Mouse (Mus musculus) thymus, postnatal 25 days (tissue): ENCODE measurements around the gene Mast3.

Source experiments
- DNase-seq: peaks from one replicate; pipeline ENCODE4 v3.0.0; 2022

The Mast3 gene

DNA sequence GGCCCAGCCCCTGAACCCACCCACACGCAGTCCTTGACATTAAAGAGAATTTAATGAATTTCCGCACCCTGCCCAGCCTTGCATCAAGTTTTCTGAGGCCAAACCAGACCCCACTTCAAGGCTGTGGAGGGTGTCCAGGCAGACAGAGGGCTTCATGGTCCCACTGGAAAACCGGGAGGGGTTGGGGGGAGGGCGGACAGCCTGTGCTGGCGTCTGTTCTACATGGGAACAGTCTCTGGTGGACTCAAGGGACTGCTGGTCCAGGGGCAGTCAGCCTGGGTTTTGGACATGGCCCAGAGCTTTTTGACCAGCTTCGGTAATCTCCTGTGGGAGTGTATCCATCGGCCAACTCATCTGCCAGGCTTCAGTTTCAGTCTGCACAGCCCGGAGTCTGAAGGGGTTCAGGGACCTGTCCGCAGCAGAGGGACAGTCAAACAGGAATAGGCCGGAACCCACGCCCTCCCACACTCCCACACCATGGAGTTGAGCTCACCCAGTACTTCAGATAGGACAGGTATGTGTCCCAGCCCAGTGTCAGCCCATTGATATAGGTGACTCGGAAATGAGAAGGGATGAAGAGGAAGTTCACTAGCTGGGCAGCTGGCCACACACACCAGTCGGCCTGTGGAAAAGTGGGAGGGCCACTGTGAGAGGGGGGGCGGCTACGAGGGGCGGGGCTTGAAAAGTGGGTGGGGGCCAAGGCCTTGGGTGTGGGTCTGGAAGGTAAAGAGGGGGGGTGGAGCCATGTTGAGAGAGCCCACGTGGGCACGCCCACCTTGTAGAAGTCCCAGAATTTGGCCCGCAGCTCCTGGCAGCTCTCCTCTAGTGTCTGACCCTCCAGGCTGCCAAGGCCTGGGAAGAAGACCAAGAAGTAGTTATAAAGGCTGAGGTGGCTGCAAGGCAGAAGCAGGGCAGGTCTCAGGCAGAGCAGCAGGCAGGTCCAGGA, 46.0 kb downstream of the Mast3 start:
- DNase-seq = no peak

DNA sequence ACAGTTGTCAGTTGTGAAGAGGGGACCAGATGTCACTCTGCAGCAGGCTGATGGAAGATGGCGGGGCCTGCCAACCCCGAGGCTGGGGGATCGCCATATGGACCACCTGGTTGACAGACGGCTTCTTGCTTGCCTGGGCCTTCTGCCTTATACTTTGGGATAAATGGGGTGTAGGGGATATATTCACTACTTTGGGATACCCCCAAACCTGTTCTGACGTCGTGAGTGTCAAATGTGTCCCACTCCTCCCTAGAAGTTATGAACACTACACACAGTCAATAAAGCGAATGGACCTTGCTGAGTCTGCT, 46.6 kb downstream of the Mast3 start:
- DNase-seq = no peak

DNA sequence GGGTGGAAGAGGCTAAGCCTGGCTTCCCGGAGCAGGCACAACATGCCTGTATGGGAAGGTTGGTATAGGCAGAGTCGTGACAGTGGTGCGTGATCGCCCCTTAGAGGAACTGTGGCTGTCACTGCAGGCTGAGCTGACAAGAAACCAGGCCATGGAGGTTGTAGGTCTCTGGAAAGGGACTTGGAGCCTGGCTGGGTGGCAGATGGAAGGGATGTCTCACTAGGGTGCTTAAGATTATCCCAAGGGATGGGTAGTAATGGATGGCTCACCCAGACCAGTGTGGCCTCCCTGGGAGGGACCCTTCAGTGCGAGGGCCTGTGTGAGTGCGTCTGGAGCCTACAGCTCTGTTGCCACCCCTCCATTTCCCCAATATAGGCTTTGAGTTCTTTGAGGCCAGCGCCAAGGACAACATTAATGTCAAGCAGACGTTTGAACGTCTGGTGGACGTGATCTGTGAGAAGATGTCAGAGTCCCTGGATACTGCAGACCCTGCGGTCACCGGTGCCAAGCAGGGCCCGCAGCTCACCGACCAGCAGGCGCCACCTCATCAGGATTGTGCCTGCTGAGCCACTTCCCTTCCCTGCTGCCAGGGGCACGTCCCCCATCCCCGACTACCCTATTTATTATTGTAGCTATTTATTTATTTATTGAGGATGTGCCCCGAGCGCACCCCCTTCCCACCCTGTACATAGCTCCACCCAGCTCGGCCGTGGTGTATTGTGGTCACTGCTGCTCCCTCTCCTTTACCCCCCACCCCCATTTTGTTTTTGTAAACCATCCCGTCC, 47.1 kb downstream of the Mast3 start:
- DNase-seq = no peak

DNA sequence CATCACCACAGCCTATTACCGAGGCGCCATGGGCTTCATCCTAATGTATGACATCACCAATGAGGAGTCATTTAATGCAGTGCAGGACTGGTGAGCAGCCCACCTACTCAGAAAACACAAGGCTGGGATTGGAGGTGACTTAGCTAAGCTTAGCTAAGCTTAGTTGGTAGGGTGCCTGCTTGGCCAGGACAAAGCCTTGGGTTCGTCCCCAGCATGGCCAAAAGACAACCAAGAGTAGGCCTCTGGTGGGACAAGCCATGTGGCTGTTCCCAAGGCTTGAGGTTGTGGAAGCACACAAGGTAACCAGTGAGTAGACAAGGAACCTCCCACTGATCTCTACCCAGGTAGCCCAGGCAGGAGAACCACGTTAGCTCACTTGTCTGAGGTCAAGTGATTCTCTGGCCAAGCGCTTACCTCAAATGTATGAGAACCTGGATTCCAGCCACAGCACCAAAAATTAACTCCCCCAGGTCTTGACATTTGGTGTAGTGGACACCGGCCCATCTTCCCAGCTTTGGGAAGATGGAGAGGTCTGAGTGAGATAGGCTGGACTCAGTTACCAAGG, 48.3 kb downstream of the Mast3 start:
- no peak for DNase-seq

DNA sequence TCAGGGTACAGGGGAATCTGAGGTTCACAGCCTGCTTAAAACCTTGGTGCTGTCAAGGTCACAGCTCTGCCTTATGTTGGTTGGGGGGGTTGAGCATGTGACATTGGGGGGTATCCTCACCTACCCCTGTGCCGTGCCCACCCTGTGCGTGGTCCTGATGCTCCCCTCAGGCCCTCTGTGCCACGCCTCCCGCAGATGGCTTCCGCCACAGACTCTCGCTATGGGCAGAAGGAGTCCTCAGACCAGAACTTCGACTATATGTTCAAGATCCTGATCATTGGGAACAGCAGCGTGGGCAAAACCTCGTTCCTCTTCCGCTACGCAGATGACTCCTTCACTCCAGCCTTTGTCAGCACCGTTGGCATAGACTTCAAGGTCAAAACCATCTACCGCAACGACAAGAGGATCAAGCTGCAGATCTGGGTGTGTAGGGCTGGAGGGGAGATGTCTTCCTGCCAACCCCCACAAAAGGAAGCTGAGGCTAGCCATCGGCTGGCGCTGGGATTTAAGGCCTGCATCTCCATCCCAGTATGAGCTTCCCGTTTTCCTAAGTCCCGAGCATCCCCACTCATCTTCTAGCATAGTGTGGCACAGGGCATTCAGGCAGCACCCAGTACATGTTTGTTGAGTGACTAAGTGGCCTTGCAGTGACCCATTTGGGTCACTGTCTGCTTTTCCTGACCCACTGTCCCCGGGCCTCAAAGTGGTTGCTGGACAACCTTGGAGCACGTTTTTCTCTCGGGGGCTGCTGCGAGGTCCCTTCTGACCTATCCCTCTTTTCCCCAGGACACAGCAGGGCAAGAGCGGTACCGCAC, 49.0 kb downstream of the Mast3 start:
- DNase-seq = no peak

DNA sequence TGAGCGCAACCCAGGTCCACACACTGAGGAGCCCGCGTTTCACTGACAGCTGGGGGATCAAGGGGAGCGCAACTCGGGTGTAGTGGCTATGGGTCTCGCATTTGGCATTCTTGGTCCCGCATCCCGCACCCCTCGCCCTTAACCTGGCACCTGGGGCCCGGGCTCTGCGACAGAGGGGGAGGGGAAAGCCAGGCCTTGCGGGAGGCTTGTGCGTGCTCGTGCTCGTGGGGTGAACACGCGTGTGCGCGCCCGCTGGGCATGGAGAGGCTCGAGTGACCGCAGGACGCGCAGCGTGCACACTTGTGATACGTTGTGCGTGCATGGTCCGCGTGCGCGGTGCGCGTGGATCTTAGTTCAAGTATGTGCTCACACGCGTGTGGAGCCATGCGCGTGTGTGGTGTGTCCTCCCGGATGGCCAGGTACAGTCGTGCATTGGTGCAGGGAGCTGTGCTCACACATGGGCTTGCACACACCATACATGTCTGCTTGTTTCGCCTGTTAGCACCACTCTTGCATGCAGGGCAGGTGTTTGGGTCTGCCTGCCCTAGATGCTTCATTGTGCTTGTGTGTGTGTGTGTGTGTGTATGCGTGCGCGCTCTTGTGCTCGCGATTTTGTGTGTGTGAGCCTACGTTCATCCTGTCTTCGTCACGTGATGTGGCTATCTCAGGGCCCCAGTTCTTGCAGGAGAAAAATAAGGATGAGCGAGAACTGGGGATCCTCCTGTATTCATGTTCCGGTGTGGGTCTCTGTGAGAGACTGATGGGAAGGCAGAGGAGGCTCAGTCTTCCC, 49.8 kb downstream of the Mast3 start:
- DNase-seq = no peak

DNA sequence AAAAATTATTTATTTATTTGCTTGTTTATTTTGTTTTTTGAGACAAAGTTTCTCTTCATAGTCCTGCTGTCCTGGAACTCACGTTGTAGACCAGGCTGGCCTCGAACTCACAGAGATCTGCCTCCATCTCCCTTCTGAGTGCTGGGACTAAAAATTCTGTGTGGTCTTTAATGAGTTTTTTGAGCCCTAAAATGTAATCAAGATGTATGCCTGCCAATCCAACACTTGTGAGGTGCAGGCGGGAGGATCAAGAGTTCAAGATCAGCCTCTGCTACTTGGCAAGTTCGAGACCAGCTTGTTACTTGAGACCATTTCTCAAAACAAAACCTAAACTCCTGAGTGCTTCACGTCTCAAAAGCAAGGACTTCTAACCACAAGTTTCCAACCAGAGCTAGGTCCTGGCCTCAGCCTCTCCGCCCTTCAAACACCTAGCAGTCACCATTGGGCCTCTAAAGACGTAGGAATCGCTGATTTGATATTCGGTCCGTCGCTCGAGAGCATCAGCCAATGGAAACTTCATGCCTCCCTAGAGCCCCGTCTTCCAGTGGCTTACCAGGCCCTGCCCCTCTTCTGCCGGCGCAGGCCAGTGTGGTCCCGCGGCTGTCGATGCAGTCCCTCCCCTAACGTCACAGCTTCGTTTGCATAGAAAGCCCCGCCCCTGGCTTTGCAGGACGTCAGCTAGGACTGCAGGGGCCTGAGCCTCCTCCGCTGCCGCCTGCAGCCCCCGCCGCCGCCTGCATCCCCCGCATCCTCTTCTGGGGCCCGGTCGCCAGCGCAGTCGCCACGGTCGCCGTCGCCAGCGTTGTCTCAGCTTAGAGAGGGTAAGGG, 50.6 kb downstream of the Mast3 start, which contains the start of gene Rab3a:
Rab3a (plus strand) TSS at position 637 of the 828 bp plus-strand sequence.
- DNase-seq = peak; percentile 93

DNA sequence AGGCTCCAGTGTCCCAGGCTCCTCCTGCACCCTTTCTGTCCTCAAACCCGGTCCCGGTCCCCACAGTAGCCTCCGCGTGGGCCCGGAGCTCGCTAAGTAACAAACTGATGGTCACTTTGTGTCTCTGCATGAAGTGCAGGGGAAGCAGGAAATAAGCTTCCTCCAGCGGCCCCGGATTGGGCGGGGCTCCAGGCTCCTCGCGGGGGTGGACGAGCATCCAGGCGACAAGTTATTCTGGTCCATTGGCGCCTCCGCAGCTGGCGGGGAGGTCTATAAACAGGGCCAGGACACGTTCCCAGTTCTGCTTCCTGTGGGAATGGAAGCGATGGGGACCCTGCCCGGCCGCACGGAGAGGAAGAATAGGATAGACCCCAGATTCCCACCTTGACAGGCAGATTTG, 51.7 kb downstream of the Mast3 start:
- peak; percentile 65 for DNase-seq

DNA sequence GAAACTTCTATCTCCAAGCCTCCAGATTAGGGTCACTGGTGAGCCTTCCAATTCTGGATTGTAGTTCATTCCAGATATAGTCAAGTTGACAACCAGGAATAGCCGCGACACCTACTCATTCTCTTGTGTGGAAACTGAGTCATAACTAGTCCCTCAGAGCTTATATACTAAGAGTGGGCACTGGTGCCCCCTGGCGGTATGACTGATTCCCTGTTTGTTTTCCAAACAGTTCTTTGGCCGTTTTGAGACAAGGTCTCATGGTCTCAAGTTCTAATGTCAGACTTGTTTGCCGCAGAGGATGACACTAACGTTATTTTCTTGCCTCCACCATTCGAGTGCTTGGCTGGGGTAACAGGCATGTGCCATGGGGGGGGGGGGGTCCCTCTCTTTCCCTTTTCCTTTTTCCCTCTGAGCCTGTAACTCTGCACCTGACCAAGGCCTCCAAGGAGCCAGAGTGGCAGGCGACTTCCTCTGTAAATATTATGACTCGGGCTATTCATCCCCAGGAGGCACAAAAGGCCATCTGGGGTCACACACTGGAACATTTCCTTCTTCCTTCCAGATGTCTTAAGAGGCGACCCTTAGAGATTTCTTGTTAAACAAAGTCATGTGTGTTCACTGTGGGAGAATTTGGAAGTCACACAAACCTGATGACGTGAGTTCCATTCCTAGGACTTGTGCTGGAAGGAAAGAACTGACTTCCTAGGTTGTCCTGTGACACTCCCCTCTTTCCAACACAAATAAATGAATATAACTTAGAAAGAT, 52.7 kb downstream of the Mast3 start:
- DNase-seq = peak; percentile 77

DNA sequence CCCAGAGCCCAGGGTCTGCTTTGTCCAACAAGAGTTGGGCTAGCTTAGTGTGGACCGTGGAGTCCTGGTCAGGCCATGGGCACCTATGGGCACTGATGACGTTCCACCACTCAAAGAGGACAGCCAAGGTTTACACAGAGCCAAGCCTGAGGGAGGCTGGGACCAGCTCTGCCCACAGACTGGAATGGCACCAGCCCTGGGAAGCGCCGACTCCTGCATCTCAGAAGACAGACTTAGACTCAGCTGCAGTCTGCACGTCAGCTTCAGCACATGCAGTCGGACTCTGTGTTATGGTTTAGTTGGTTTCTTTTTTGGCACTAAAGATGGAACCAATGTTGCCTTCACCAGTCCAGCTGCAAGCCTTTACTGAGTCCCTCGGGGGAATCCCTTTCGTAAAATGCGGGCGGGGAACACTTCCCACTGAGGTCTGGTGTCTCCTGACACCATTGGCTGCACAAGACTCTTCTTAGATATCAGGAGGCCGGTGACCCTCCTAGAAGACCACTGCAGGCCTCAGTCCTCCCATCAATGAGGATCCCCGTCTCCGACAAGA, 54.6 kb downstream of the Mast3 start:
- no peak for DNase-seq

DNA sequence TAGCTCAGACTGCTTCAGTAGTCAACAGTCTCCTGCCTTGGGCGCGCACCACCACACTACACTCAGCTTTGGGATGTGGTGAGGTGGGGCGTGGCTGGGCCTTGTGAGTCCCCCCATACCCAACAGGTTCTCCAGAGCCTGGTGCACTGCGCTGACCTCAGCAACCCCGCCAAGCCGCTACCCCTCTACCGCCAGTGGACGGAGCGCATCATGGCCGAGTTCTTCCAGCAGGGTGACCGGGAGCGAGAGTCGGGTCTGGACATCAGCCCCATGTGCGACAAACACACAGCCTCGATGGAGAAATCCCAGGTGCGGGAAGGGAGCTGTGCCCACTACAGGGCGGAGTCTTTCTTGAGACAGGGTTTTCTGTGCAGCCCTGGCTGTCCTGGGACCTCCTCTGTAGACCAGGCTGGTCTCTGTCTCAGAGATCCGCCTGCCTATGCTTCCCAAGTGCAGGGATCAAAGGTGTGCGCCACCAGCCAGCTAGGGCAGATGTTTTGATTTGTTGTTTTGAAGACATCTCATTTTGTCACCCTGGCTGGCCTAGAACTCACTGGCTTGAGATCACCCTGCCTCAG, 55.7 kb downstream of the Mast3 start:
- DNase-seq = no peak

DNA sequence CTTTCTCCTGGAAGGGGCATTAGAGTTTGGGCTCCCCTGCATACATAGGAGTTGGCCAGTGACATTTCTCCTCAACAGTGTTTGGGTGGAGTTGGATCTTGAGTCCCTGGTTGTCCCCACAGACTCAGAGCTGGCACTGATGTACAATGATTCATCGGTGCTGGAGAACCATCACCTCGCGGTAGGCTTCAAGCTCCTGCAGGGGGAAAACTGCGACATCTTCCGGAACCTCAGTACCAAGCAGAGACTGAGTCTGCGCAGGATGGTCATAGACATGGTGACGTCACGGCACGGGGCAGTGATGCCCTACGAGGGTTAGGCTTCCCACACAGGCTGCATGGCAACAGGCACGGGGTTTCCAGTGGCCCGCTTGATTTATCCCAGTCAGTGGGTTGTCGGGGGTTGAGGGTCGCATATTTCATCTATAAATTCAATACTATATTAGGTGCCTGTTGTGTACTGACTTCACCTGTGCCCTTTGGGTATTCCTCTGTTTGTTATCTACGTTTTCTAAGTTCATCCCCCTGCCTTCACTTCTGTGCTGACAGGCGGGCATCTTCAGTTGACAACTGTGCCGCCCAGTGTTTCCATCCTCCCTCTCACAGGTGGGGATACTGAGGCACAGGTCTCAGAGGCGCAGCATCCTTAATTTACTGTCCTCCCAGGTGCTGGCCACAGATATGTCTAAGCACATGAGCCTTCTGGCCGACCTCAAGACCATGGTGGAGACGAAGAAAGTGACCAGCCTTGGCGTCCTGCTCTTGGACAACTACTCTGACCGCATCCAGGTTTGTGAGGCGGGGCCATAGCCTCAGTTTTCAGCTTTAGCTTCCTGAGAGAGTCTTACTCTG, 56.4 kb downstream of the Mast3 start:
- no peak for DNase-seq

DNA sequence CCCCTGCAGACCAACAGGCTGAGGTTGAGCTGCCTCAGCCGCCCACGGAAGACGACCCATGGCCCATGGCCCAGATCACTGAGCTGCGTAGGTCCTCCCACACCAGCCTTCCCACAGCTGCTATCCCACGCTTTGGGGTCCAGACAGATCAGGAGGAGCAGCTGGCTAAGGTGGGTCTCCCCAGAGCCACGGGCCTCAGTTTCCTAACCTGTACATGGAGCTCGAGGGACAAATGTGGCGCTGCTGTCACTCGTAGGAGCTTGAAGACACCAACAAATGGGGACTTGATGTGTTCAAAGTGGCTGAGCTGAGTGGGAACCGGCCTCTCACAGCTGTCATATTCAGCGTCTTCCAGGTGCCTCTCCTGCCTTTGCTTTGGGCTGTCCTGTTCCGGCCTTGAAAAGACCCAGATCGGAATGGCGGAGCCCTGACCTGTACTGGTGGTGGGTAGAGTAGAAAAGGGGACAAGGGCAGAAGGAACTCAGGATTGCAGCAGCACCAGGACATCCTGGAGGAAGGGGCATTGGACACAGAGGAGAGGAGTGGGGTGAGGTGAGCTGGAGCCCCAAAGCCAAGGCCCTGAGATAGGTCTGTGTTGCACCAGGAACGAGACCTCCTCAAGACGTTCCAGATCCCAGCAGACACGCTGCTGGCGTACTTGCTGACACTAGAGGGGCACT, 57.5 kb downstream of the Mast3 start:
- DNase-seq = no peak

DNA sequence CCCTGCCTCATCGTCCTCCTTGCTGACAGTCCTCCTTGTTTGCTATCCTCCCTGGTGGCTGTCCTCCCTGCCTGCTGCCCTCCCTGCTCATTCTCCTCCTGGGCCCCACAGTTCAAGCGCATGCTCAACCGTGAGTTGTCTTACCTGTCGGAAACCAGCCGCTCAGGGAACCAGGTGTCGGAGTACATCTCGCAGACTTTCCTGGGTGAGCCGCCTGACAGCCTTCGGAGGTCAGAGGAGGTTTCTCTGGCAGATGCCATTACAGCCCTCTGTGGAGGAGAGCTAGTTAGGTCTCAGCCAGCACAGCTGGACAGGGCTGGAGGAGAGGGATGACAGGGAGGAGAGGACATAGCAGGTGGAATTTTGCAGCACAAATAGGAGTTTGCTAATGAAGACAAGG, 58.2 kb downstream of the Mast3 start:
- no peak for DNase-seq

DNA sequence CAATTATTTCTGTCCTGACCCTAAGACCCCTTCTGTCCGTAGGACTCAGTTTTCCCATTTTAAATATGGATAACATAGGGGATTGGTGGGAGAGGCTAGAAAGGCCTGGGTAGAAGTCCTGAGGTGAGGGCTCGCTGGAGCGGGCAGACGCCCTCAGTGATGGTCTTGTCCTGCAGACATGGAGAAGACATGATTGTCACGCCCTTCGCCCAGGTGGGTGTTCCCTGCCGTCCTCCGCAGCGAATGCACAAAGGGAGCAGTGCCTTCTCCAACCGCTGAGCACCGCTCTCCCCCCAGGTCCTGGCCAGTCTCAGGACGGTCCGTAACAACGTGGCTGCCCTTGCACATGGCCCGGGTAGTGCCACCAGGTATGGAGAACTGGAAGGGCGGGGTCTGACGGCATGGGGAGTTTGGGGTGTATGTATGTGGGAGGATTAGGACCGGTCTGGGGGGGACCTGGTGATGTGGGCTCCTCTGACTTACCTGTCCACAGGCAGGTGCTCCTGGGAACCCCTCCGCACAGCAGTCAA, 59.1 kb downstream of the Mast3 start:
- DNase-seq = no peak

DNA sequence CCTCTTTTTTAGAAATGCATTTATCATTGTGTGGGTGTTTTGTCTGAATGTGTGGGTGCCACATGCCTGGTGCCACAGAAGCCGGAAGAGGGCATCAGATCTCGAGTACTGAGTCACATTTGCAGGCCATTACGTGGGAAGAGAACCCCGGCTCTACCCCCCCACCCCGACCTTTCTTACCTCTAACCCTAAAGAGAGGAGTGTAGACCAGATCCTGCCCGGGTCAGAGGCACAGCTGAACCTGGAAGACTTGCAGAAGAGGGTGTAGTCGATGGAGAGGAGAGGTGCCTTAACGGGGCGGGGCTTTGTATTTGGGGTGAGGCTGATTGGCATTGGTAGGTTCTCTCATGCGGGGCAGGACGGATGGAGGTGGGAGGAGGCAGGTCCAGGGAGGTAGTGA, 60.0 kb downstream of the Mast3 start:
- DNase-seq = no peak

DNA sequence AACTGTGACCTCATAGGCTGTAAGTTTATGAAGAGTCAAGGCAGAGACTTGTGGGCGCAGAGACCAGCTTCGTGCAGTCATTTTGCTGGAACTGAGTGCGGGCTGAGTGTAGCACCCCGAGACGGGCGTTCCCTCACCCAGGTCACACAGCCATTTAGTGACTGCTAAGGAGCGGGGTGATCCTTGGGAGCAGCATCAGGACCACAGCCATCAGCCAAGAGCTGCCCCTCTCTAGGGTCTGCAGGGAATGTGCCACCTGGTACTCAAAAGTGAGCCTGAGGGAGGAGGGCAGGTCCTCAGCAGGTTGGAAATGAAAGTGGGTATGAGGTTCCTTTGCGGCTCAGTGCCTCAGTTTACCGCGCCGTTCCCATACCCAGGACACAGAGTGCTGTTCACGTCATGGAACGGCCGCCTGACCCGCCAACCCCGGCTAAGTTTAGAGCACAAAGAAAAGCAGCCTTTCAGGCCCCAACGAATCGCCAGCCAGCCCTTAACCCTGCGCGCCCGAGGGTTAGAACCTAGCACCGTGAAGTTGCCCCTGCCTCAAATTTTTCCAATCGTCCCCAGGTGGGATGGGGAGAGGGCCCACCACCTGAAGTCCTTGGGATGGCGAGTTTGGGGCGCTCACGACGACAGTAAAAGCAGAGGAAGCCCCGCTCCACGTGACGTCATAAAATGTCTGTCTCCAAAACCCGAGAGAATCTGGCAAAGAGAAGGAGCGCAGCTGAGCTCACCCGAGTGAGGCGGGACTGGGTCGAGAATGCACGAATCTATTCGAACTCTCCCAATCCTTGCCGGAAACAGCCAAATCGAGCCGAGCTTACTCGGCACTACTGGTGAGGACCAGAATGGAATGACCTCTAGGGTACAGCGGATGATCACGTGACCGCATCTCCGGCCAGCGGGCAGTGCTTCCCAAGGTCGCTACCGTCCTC, 60.9 kb downstream of the Mast3 start:
- DNase-seq = no peak
